Mouse (Mus musculus) intestine, postnatal 0 days (tissue): ENCODE results near the gene Ndc1. TPM values are rescaled to one million over a fixed set of nuclear protein-coding genes. Genes with fewer than 3 reads are reported as not detected.

Experiments used
- ATAC-seq: fragments of 200-750 bp; cut with Nextera tagmentation; 2 replicates; pipeline ENCODE4 v1.8.0; 2017; ENCODE audit warnings: mild to moderate bottlenecking, moderate TSS enrichment, moderate library complexity
- H3K27ac ChIP-seq: fragments of 300-500 bp; sonication (generic); 2 replicates; pipeline ENCODE4 v1.5.1; 2014; ENCODE audit warnings: mild to moderate bottlenecking, low read depth, low read length, moderate library complexity
- H3K27me3 ChIP-seq: fragments of 300-500 bp; sonication (generic); replicated peaks from 2 replicates; pipeline ENCODE4 v1.6.1; 2014; ENCODE audit warnings: low read length, mixed read lengths; ENCODE audit not compliant: control insufficient read depth, insufficient read depth
- H3K36me3 ChIP-seq: fragments of 300-500 bp; sonication (generic); 2 replicates; pipeline ENCODE4 v1.6.1; 2014; ENCODE audit warnings: mild to moderate bottlenecking, moderate library complexity; ENCODE audit not compliant: control insufficient read depth, insufficient read depth
- H3K4me1 ChIP-seq: fragments of 300-500 bp; sonication (generic); replicated peaks from 2 replicates; pipeline ENCODE4 v1.6.1; 2014; ENCODE audit warnings: antibody characterized with exemption, low read length, mixed read lengths; ENCODE audit not compliant: control insufficient read depth, insufficient read depth
- H3K4me2 ChIP-seq: fragments of 300-500 bp; sonication (generic); replicated peaks from 2 replicates; pipeline ENCODE4 v1.6.1; 2014; ENCODE audit warnings: low read depth, mild to moderate bottlenecking, moderate library complexity
- H3K4me3 ChIP-seq: fragments of 300-500 bp; sonication (generic); 2 replicates; pipeline ENCODE4 v1.5.1; 2014; ENCODE audit warnings: low read depth, low read length
- H3K9ac ChIP-seq: fragments of 300-500 bp; sonication (generic); 2 replicates; pipeline ENCODE4 v1.6.1; 2014; ENCODE audit warnings: mild to moderate bottlenecking, low read depth, low read length
- H3K9me3 ChIP-seq: fragments of 300-500 bp; sonication (generic); 2 replicates; pipeline ENCODE4 v1.6.1; 2016; ENCODE audit warnings: mixed run types; ENCODE audit not compliant: control insufficient read depth
- CTCF ChIP-seq: sonication (generic); IDR thresholded peaks from 2 replicates; pipeline ENCODE4 v1.5.1; 2016; ENCODE audit warnings: low read depth, mild to moderate bottlenecking, control low read depth, antibody characterized with exemption, moderate library complexity
- WGBS: fragments of 180-500 bp; shearing (Covaris S2); extraction: QIAGEN DNeasy Blood & Tissue Kit; methylation state at CpG from one replicate; pipeline ENCODE4 v1.1.7; 2014; 5-methylcytosine and 5-hydroxymethylcytosine counted together
- polyA plus RNA-seq: library from polyadenylated mRNA; unstranded; fragments of >200 nt; fragmentation: Nextera tagmentation; extraction: Ambion mirVana; gene quantifications from 2 replicates; pipeline ENCODE4 v1.2.1, GENCODE M21; 2015

The Ndc1 gene
- 7.0 and 7.4 TPM in 2 replicates for polyA plus RNA-seq

- no peak for TF ChIP-seq CTCF
- H3K27ac ChIP-seq, result peak within 1 kb of the TSS; percentile 68
- WGBS, result under 1% methylated on average over 51 of the region's 51 CpGs
- H3K9me3 ChIP-seq, result no peaks in the 10 kb centered on the region
- peak within 1 kb of the TSS; percentile 89 for H3K4me3 ChIP-seq
- ATAC-seq, result peak; percentile 93
- H3K9ac ChIP-seq, result peak within 1 kb of the TSS; percentile 80
- H3K36me3 ChIP-seq, result peaks cover 8% of the 10 kb centered on the region
- H3K4me1 ChIP-seq, result 0 out of 2 replicates have a peak, but pooled peaks cover 5% of the 10 kb centered on the region
- no peaks in the 10 kb centered on the region for H3K27me3 ChIP-seq
- H3K4me2 ChIP-seq, result peak within 1 kb of the TSS; percentile 79
Observed at GRCm38 (mm10) chr4:107367567-107368314, at the start of gene Ndc1. Gene Ndc1, plus strand, starts transcription at chr4:107367784.

GRCm38 (mm10) chr4:107318646-107319045, 48.9 kb upstream of the Ndc1 start:
- H3K4me1 ChIP-seq, result no peaks in the 10 kb centered on the region
- no peaks in the 10 kb centered on the region for H3K27me3 ChIP-seq
- WGBS, result 78% methylated on average over 8 of the region's 8 CpGs
- no peak for TF ChIP-seq CTCF
- ATAC-seq, result no peak
- H3K9ac ChIP-seq, result no peak overlapping the region
- peaks cover 36% of the 10 kb centered on the region for H3K36me3 ChIP-seq
- H3K4me3 ChIP-seq, result no peak overlapping the region
- no peak overlapping the region for H3K27ac ChIP-seq
- no peak overlapping the region for H3K4me2 ChIP-seq
- no peaks in the 10 kb centered on the region for H3K9me3 ChIP-seq

- Histone ChIP-seq H3K9ac (no peak overlapping the region), H3K4me1 (no peaks in the 10 kb centered on the region), H3K36me3 (peaks cover 47% of the 10 kb centered on the region), H3K4me3 (no peak overlapping the region), H3K4me2 (no peak overlapping the region), H3K27ac (no peak overlapping the region; the same call in 1 of the 2 replicates), H3K27me3 (no peaks in the 10 kb centered on the region), H3K9me3 (no peaks in the 10 kb centered on the region)
- ATAC-seq, result no peak
- no peak for TF ChIP-seq CTCF
- WGBS, result 76% methylated on average over 2 of the region's 2 CpGs
Observed at GRCm38 (mm10) chr4:107321041-107321440, 46.5 kb upstream of the Ndc1 start.

- 78% methylated on average over 2 of the region's 2 CpGs for WGBS
- H3K4me2 ChIP-seq, result no peak overlapping the region; the same call in 1 of the 2 replicates
- H3K4me3 ChIP-seq, result no peak overlapping the region
- H3K4me1 ChIP-seq, result no peaks in the 10 kb centered on the region
- no peaks in the 10 kb centered on the region for H3K27me3 ChIP-seq
- peak; percentile 59 for ATAC-seq
- H3K9me3 ChIP-seq, result no peaks in the 10 kb centered on the region
- H3K9ac ChIP-seq, result no peak overlapping the region
- TF ChIP-seq CTCF, result no peak
- H3K27ac ChIP-seq, result 0 out of 2 replicates have a peak overlapping the region, but pooled peaks have one; percentile 1
- H3K36me3 ChIP-seq, result peaks cover 38% of the 10 kb centered on the region
Observed at GRCm38 (mm10) chr4:107323113-107323512, 44.5 kb upstream of the Ndc1 start.

- Histone ChIP-seq H3K4me1 (no peaks in the 10 kb centered on the region), H3K36me3 (peaks cover 11% of the 10 kb centered on the region; the same call in 1 of the 2 replicates), H3K27me3 (no peaks in the 10 kb centered on the region), H3K4me3 (no peak overlapping the region), H3K9me3 (no peaks in the 10 kb centered on the region), H3K4me2 (no peak overlapping the region), H3K9ac (no peak overlapping the region), H3K27ac (peak overlapping the region; percentile 17; the same call in 1 of the 2 replicates)
- TF ChIP-seq CTCF, result no peak
- WGBS, result 43% methylated on average over 8 of the region's 8 CpGs
- ATAC-seq, result peak; percentile 82
Observed at GRCm38 (mm10) chr4:107328530-107328929, 39.1 kb upstream of the Ndc1 start.

GRCm38 (mm10) chr4:107333514-107333913, 34.1 kb upstream of the Ndc1 start:
- WGBS, result 92% methylated on average over 4 of the region's 4 CpGs
- no peak for ATAC-seq
- no peak overlapping the region for H3K9ac ChIP-seq
- no peak overlapping the region for H3K4me3 ChIP-seq
- H3K27ac ChIP-seq, result no peak overlapping the region
- peaks cover 16% of the 10 kb centered on the region; the same call in 1 of the 2 replicates for H3K36me3 ChIP-seq
- H3K9me3 ChIP-seq, result no peaks in the 10 kb centered on the region
- no peaks in the 10 kb centered on the region for H3K27me3 ChIP-seq
- peak; percentile 49 for TF ChIP-seq CTCF
- peaks cover 3% of the 10 kb centered on the region; the same call in 1 of the 2 replicates for H3K4me1 ChIP-seq
- no peak overlapping the region for H3K4me2 ChIP-seq
